Mouse (Mus musculus): ENCODE measurements around the gene Thra. TPM values are rescaled to one million over a fixed set of nuclear protein-coding genes. Genes with fewer than 3 reads are reported as not detected.

Gene Thra
- polyA plus RNA-seq, 1 experiment from 2014 or later, result 32.4 TPM

DNA sequence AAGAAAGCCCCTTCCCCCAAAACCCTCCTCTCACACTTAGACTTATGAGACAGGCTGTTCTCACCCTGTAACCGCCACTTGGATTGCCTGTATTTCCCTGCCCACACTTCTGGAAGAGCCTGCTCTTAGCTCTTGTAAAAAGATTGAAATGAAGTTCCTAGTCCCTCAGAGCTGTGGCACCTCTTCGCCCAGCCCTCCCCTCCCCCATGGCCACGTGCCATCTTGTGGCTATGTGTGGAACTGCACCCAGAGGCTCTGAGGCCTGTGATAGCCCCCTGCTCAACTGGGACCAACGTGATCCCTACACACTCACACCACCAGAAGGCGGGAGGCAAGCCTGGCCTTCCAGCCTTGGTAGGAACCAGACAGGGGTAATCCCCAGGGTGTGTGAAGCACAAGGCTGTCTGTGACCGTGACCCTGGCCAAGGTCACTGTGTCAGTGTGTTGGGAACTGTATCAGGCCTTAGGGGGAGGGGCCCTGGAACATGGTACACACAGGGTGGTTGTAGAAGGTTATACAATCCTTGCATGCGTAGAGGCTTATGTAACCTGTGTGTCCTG is 14.3 kb downstream of the Thra start:
- Histone ChIP-seq H3K36me3 (ENCODE audit: control insufficient read depth, insufficient read depth) (peaks cover 36% of the 10 kb centered on the region), H3K27ac (ENCODE audit: low read depth, low read length) (peak overlapping the region; percentile 94), H3K4me3 (ENCODE audit: low read depth, low read length) (no peak overlapping the region), H3K9me3 (ENCODE audit: control insufficient read depth) (no peaks in the 10 kb centered on the region), H3K4me2 (replicated peaks; ENCODE audit: low read depth) (peak overlapping the region; percentile 44), H3K4me1 (replicated peaks; ENCODE audit: control insufficient read depth, insufficient read depth, low read length) (peaks cover 36% of the 10 kb centered on the region), H3K27me3 (replicated peaks; ENCODE audit: control insufficient read depth, insufficient read depth, low read length) (no peaks in the 10 kb centered on the region), H3K9ac (ENCODE audit: low read depth, low read length) (0 out of 2 replicates have a peak overlapping the region, but pooled peaks have one; percentile 23)
- 16% methylated on average over 7 of the region's 7 CpGs for WGBS
- TF ChIP-seq CTCF (IDR thresholded peaks at IDR 0.05; ENCODE audit: low read depth), result peak; percentile 98
- peak; percentile 26 for ATAC-seq

DNA sequence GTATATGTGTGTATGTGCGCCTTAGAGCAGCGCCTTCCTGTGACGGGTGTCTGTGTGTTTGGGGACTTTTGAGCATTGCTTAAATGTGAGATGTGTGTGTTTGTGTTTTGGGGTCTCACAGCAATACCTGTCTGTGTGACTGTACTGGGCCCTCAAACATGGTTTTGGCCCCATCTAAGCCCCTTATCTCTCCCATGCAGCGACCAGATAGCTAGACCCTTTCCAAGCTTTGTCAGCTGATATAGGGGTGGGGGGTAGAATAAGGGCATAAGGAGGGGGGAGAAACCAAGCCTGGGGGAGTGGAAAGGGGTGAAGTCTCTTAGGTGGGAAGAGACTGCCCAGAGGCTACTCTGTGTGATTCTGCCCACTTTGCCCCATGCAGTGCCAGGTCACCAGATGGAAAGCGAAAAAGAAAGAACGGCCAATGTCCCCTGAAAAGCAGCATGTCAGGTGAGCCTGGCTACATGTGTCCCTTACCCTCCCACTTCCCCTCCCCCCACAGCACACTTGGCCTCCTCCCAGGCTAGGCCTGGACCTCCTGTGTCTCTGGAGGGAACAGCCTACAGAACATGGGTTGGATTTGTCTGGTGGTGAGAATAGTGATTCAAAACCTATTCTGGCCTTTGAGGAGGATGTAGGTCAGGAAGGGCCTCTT is 15.4 kb downstream of the Thra start:
- Histone ChIP-seq H3K27ac (ENCODE audit: low read depth, low read length) (no peak overlapping the region), H3K9ac (ENCODE audit: low read depth, low read length) (no peak overlapping the region), H3K27me3 (replicated peaks; ENCODE audit: control insufficient read depth, insufficient read depth, low read length) (no peaks in the 10 kb centered on the region), H3K36me3 (ENCODE audit: control insufficient read depth, insufficient read depth) (peaks cover 43% of the 10 kb centered on the region), H3K4me2 (replicated peaks; ENCODE audit: low read depth) (no peak overlapping the region), H3K9me3 (ENCODE audit: control insufficient read depth) (no peaks in the 10 kb centered on the region), H3K4me3 (ENCODE audit: low read depth, low read length) (no peak overlapping the region), H3K4me1 (replicated peaks; ENCODE audit: control insufficient read depth, insufficient read depth, low read length) (peaks cover 28% of the 10 kb centered on the region)
- 82% methylated on average over 6 of the region's 6 CpGs for WGBS
- no peak for TF ChIP-seq CTCF (IDR thresholded peaks at IDR 0.05; ENCODE audit: low read depth)
- no peak for ATAC-seq

DNA sequence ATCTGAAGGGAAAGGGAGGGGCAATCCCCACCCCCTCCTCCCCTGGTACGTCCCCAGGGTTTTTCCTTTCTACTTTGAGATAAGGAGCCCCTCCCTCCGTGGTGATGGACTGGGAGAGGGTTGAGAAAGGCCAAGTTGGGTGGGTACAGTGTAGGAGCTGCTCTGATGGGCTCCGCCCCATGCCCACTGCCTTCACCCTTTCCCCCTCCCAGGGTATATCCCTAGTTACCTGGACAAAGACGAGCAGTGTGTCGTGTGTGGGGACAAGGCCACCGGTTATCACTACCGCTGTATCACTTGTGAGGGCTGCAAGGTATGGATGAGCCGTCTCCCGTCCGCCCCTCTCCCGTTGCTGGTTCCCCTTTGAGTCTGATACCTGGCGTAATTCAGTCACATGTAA is 16.3 kb downstream of the Thra start:
- Histone ChIP-seq H3K4me2 (replicated peaks; ENCODE audit: low read depth) (no peak overlapping the region), H3K9ac (ENCODE audit: low read depth, low read length) (no peak overlapping the region), H3K4me3 (ENCODE audit: low read depth, low read length) (no peak overlapping the region), H3K9me3 (ENCODE audit: control insufficient read depth) (no peaks in the 10 kb centered on the region), H3K27me3 (replicated peaks; ENCODE audit: control insufficient read depth, insufficient read depth, low read length) (no peaks in the 10 kb centered on the region), H3K27ac (ENCODE audit: low read depth, low read length) (no peak overlapping the region), H3K36me3 (ENCODE audit: control insufficient read depth, insufficient read depth) (peaks cover 48% of the 10 kb centered on the region), H3K4me1 (replicated peaks; ENCODE audit: control insufficient read depth, insufficient read depth, low read length) (peaks cover 22% of the 10 kb centered on the region; the same call in 1 of the 2 replicates)
- ATAC-seq, result no peak
- WGBS, result 77% methylated on average over 12 of the region's 12 CpGs
- no peak for TF ChIP-seq CTCF (IDR thresholded peaks at IDR 0.05; ENCODE audit: low read depth)

GRCm38 (mm10) chr11:98761939-98762338 is 21.5 kb downstream of the Thra start:
- H3K27me3 ChIP-seq (replicated peaks; ENCODE audit: control insufficient read depth, insufficient read depth, low read length), result no peaks in the 10 kb centered on the region
- H3K4me3 ChIP-seq (ENCODE audit: low read depth, low read length), result no peak overlapping the region
- H3K27ac ChIP-seq (ENCODE audit: low read depth, low read length), result no peak overlapping the region
- peaks cover 68% of the 10 kb centered on the region for H3K36me3 ChIP-seq (ENCODE audit: control insufficient read depth, insufficient read depth)
- no peak overlapping the region for H3K9ac ChIP-seq (ENCODE audit: low read depth, low read length)
- no peaks in the 10 kb centered on the region for H3K9me3 ChIP-seq (ENCODE audit: control insufficient read depth)
- 86% methylated on average over 4 of the region's 4 CpGs for WGBS
- H3K4me2 ChIP-seq (replicated peaks; ENCODE audit: low read depth), result no peak overlapping the region
- TF ChIP-seq CTCF (IDR thresholded peaks at IDR 0.05; ENCODE audit: low read depth), result no peak
- H3K4me1 ChIP-seq (replicated peaks; ENCODE audit: control insufficient read depth, insufficient read depth, low read length), result no peaks in the 10 kb centered on the region
- no peak for ATAC-seq

DNA sequence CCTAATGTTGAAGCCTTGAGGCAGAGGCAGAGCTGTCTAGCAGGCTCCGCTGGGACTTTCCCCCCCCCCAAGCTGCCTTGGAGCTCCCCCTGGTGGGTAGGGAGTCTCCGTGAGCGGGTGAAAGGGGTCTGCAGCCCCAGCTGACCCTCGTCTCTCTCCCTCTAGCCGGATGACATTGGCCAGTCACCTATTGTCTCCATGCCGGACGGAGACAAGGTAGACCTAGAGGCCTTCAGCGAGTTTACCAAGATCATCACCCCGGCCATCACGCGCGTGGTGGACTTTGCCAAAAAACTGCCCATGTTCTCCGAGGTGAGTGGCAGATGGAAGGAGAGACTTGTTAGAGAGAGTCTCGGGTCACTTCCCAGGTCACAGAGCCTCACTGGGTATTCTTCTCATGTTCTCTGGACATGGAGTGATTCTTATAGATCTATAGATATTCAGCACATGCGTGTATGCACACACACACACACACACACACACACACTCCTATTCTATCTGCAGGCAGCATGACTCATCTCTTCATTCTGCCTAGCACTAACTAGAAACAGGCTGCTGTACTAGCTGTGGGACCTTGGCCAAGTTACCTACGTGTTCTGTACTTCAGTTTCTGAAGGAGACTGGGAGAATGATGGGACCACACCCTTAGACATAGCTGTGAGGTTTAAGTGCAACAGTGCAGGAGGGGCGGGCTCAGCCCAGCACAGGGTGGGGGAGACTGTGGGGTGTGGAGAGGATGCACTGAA is 22.5 kb downstream of the Thra start:
- H3K27ac ChIP-seq (ENCODE audit: low read depth, low read length), result no peak overlapping the region

GRCm38 (mm10) chr11:98763502-98763861 is 23.0 kb downstream of the Thra start:
- Histone ChIP-seq H3K27ac (ENCODE audit: low read depth, low read length) (no peak overlapping the region), H3K4me1 (replicated peaks; ENCODE audit: control insufficient read depth, insufficient read depth, low read length) (0 out of 2 replicates have a peak, but pooled peaks cover 4% of the 10 kb centered on the region), H3K9ac (ENCODE audit: low read depth, low read length) (no peak overlapping the region), H3K4me3 (ENCODE audit: low read depth, low read length) (no peak overlapping the region), H3K27me3 (replicated peaks; ENCODE audit: control insufficient read depth, insufficient read depth, low read length) (no peaks in the 10 kb centered on the region), H3K4me2 (replicated peaks; ENCODE audit: low read depth) (no peak overlapping the region), H3K36me3 (ENCODE audit: control insufficient read depth, insufficient read depth) (peaks cover 62% of the 10 kb centered on the region), H3K9me3 (ENCODE audit: control insufficient read depth) (no peaks in the 10 kb centered on the region)
- ATAC-seq, result 0 out of 2 replicates have a peak, but pooled peaks have one; percentile 5
- WGBS, result 83% methylated on average over 8 of the region's 8 CpGs
- no peak for TF ChIP-seq CTCF (IDR thresholded peaks at IDR 0.05; ENCODE audit: low read depth)

More for the DNA sequence above, 22.5 kb downstream of the Thra start:
- WGBS, result 59% methylated on average over 17 of the region's 17 CpGs
- H3K4me1 ChIP-seq (replicated peaks; ENCODE audit: control insufficient read depth, insufficient read depth, low read length), result no peaks in the 10 kb centered on the region
- no peak overlapping the region for H3K4me3 ChIP-seq (ENCODE audit: low read depth, low read length)
- H3K9me3 ChIP-seq (ENCODE audit: control insufficient read depth), result no peaks in the 10 kb centered on the region
- no peak overlapping the region for H3K4me2 ChIP-seq (replicated peaks; ENCODE audit: low read depth)
- no peaks in the 10 kb centered on the region for H3K27me3 ChIP-seq (replicated peaks; ENCODE audit: control insufficient read depth, insufficient read depth, low read length)
- no peak overlapping the region for H3K9ac ChIP-seq (ENCODE audit: low read depth, low read length)
- TF ChIP-seq CTCF (IDR thresholded peaks at IDR 0.05; ENCODE audit: low read depth), result peak; percentile 73
- H3K36me3 ChIP-seq (ENCODE audit: control insufficient read depth, insufficient read depth), result peaks cover 61% of the 10 kb centered on the region
- ATAC-seq, result peak; percentile 62
